Mouse (Mus musculus) neutrophil, adult 65 days (primary cell): ENCODE results near the gene 9130204L05Rik. TPM values are rescaled to one million over a fixed set of nuclear protein-coding genes. Genes with fewer than 3 reads are reported as not detected.

Experiments used
- total RNA-seq: library from RNA; stranded (reverse); gene quantifications from 2 replicates; pipeline ENCODE4 v1.2.4, GENCODE M21; 2023

9130204L05Rik gene
- not detected in 2 replicates for total RNA-seq

DNA sequence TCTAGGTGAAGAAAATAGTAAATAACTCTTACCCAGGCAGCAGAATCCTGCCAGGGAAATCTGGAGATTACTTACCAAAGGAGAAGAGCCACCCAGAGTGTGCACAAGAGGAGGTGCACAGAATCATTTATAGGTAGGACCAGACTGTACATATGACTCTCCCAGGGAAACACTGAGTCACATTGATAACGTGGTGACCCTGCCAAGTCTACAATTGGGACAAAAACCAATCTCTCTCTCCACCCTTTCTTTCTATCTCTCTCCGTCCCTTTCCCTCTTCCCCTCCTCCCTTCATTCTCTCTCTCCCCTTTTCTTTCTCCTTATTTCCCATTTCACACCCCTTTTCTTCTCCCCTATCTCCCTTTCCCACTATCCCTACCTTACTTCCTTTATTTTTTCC lies at the start of gene 9130204L05Rik:
Gene 9130204L05Rik, minus strand, starts transcription at position 101 of the 400 bp plus-strand sequence.

